Mouse (Mus musculus): Measurements from ENCODE around the gene Scn3b.

Scn3b gene

DNA sequence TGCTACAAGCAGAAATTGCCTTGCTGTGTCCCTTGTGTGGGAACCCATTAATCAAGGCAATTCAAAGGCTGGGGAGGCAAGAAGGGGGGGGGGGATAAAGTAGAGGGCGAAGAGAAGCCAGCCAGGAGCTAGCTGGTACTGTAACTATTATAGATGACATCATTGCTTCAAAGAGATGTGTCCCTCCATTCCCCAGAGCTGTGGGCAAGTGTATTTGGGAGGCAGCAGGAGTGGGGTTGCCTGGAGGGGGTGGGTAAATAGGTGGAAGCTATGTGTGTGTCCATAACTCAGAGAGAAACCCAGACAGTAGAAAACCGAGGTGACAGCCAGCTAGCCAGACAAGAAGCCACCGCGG lies 292 bp upstream of the Scn3b start:
- DNase-seq (ENCODE audit: low read depth, low spot score) = no peak

DNA sequence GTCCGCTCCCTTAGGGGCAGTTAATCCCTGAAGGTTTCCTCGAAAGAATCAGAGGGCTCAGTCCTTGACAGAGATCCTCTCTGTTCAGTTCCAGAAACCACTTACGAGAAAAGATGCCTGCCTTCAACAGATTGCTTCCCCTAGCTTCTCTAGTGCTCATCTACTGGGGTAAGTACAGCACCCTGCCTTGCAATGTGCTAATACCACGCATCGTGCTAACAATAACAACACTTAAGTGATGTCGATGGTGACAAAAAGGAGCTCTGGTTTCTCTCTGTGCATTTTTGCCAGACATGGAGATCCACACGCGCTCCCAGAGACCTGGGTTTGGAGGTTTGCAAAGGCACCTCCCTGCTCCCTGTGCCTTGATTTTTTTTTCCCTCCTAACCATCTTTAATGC lies 863 bp downstream of the Scn3b start:
- DNase-seq (ENCODE audit: low read depth, low spot score) = peak; percentile 66

- DNase-seq (ENCODE audit: low read depth, low spot score) = peak; percentile 41
Observed at GRCm38 (mm10) chr9:40271075-40271474, 2.1 kb downstream of the Scn3b start.

GRCm38 (mm10) chr9:40272822-40273221 lies 3.8 kb downstream of the Scn3b start:
- no peak for DNase-seq (ENCODE audit: low read depth, low spot score)

- DNase-seq (ENCODE audit: low read depth, low spot score) = peak; percentile 49
Observed at GRCm38 (mm10) chr9:40275904-40276303, 6.9 kb downstream of the Scn3b start.

DNA sequence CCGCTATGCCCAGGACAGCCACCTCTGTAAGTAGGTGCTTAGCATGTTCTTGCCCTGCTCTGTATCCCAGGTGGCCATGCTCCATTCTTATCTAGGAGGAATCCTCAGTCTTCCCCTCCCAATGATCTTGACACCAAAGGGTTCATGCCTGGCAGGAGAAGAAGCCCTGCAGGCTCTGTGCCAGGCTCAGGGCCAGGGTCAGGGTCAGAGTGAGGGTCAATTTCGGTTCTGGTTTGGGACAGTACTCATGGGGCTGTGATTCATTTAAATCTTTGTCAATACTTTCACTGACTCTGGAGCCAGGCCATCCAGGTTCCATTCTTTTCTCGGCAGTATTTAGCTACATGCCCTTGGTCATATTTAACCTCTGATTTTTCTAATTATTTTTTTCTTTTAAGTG lies 8.7 kb downstream of the Scn3b start:
- no peak for DNase-seq (ENCODE audit: low read depth, low spot score)

- no peak for DNase-seq (ENCODE audit: low read depth, low spot score)
Observed at GRCm38 (mm10) chr9:40279438-40279837, 10.4 kb downstream of the Scn3b start.

GRCm38 (mm10) chr9:40282968-40283367 lies 14.0 kb downstream of the Scn3b start:
- peak; percentile 57 for DNase-seq (ENCODE audit: low read depth, low spot score)

- no peak for DNase-seq (ENCODE audit: low read depth, low spot score)
Observed at GRCm38 (mm10) chr9:40292475-40292874, 23.5 kb downstream of the Scn3b start.

GRCm38 (mm10) chr9:40293286-40293685 lies 24.3 kb downstream of the Scn3b start:
- no peak for DNase-seq (ENCODE audit: low read depth, low spot score)

DNA sequence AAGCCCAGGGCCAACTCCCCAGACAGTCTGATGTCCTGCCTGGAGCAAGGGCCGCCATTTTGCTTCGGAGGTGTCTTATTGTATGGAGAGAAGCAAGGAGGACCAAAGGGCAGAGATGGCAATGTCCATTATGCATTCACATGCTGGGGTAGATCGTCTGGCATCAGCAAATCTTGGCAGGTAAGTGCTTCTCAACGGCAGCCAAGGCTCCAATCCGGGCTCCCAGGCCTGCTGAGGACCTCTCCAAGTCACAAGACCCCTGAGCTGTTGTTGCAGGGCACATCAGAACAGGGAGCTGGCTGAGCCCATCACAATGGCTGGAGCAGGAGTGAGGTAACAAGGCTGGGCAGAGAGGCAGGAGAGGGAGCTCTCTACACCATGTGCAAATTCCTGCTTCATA lies 24.7 kb downstream of the Scn3b start:
- DNase-seq (ENCODE audit: low read depth, low spot score) = no peak

DNA sequence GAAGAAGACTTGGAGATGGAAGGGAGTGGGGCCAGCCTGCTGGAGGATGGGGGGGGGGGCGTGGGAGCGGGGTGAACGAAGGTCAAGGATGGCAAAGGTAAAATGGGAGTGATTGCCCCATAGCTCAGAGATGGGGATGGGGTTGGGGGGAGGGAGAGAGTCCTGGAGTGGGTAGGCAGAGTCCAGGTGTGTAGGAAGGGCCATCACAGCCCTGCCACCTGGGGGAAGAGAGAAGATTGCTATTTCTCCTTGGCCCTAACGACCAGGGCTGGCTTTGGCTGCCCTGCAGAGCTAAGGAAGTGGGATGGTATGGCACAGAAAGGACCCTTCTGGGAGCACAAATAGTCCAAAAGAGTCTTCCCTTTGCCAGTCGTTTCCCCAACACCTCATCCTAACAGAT lies 25.2 kb downstream of the Scn3b start:
- no peak for DNase-seq (ENCODE audit: low read depth, low spot score)

DNA sequence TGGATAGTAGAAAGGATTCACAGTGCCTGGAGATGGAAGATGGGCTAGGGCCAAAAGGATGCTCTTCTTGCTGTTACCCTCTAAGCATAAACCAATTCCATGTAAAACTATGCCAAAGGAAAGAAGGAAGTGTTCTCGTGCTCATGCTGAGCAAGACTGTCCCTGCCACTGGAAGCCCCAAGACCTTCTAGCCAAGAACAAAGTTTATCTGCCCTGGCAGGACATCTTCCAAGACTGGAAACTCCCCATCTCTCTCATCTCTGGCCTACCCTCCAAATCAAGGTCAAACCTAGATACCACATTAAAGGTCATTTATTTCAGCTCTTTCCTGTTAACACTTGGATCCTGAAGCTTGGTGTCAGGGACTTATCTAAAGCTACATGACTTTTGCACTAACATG lies 25.8 kb downstream of the Scn3b start:
- no peak for DNase-seq (ENCODE audit: low read depth, low spot score)

DNA sequence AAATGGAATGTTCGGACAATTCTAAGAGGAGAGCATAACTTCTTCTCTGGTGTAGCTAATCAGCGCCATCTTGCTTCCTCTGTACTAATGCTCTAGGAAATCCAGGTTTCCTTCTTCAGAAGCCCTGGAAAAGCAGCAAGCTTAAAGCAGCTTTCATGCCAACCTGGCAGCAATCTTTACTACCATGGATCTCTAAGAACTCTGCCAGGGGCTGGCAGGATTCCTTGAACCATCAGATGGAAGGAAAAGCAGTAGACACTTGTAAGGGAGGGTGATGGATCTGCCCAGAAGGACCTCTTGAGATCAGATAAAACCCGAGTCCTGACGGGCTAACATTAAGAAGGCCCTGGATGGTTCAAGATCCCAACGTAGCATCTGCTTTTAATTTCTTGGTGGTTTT lies 27.2 kb downstream of the Scn3b start:
- DNase-seq (ENCODE audit: low read depth, low spot score) = peak; percentile 82

GRCm38 (mm10) chr9:40297969-40298368 lies 29.0 kb downstream of the Scn3b start:
- no peak for DNase-seq (ENCODE audit: low read depth, low spot score)

DNA sequence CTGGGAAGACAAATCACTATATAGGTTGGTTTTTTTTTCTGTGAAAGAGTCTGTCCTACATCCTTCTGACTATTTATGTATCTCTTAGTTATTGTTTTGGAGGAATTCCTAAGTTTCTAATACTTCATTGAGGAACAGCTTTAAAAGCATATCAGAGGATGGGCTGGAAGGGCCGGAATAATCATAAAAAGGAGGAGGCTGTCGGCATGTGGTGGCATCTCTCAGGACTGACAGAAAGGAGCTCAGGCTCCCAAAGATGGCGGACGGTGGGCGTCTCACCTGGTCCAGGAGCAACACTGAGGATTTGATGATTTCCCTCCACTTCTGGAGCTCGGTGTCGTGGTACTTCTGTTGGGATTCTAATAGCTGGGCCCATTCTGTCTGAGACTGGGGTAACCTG lies 30.3 kb downstream of the Scn3b start:
- no peak for DNase-seq (ENCODE audit: low read depth, low spot score)

- DNase-seq (ENCODE audit: low read depth, low spot score) = no peak
Observed at GRCm38 (mm10) chr9:40300018-40300989, 31.3 kb downstream of the Scn3b start.

- peak; percentile 83 for DNase-seq (ENCODE audit: low read depth, low spot score)
Observed at GRCm38 (mm10) chr9:40301475-40301874, 32.5 kb downstream of the Scn3b start.

DNA sequence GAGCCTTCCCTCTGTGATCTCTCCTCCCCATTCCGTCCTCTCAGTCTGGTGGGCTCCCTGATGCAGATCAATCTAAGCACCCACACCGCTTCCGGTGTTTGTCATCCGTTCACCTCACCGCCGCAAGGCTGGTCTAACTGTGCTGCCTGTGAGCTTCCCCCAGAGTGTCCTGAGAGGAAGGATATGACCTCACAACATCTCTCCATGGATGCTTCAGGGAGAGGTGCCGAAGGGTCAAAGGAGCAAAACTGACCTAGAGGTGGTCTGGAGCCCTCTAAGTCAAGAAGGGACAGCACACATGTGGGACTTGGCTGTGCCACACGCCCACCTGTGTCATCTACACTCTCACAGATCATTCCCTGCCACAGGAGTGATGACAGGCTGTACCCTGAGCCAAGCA lies 33.4 kb downstream of the Scn3b start:
- no peak for DNase-seq (ENCODE audit: low read depth, low spot score)

DNA sequence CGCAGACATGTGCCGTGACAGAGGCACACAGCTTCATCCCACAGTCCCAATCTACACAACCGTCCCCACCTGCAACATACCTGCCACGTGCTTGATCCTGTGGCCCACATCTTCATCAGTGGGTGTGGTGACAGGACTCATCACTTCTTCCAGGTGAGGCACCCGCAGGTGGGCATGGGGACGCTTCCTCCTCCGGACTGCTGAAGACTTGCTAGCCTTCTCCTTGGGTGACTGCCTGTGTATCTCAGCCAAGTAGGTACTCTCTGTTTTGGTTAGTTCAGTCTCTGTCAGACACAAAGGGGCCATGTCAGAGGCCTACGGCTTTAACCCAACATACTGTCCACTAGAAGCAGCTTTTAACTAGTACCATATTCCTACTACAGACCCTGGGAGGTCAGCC lies 35.2 kb downstream of the Scn3b start:
- DNase-seq (ENCODE audit: low read depth, low spot score) = no peak

GRCm38 (mm10) chr9:40307311-40307710 lies 38.3 kb downstream of the Scn3b start:
- DNase-seq (ENCODE audit: low read depth, low spot score) = peak; percentile 60

DNA sequence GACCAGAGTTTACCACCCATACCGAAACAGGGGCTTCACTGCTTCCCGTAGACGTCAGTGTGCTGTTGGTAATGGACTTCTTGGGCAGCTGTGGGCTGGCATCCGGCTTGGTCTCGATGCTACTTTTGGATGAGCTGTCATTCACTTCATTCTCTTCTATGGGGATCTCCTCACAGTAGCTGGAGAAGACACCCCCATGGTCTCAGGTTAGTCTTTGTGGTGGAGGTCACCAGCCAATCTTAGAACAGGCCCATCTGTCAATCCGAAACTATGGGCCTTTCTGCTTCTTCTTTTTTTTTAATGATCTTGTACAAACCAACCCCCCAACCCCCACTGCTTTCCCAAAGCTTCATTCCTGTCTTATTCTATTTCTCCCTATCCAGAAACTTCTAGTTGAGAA lies 40.9 kb downstream of the Scn3b start:
- no peak for DNase-seq (ENCODE audit: low read depth, low spot score)

DNA sequence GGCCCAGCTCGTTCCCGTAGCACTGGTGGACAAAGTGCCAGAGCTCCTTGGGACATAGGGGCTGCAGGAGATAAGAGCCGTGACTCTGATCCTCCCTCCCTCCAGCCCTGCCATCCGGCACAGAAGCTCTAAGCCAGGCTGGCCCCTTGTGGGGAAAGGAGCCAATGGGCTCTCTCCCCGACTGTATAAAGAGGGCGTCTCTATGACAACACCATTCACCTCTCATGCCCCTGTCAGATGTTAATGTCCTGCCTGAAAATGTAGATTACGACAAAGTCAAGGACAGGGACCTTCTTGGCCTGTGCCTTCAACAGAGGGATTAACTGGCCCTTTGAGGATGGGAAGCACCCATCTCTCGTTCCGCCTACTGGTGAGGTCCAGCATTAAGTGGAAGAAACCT lies 42.8 kb downstream of the Scn3b start:
- no peak for DNase-seq (ENCODE audit: low read depth, low spot score)

Measured in brain, adult 2 months (tissue).